Mouse (Mus musculus): Measurements from ENCODE around the gene Fam50a. TPM values are rescaled to one million over a fixed set of nuclear protein-coding genes. Genes with fewer than 3 reads are reported as not detected.

The Fam50a gene
- total RNA-seq (2021): 10 to 100 TPM; 28.5 to 28.6 TPM
- long read RNA-seq, experiment 1, transcript Fam50a-201 (13 exons, 1,383 nt): major isoform, 41 of 44 reads
- long read RNA-seq, experiment 1, partial matches to known transcripts: 0 of 44 reads
- long read RNA-seq, experiment 1, other reads (novel, unspliced or antisense): 3 of 44 reads
- long read RNA-seq, experiment 2, transcript Fam50a-201 (13 exons, 1,383 nt): major isoform, 29 of 31 reads
- long read RNA-seq, experiment 2, partial matches to known transcripts: 1 of 31 reads
- long read RNA-seq, experiment 2, other reads (novel, unspliced or antisense): 1 of 31 reads

- intact Hi-C loops (cut with DNase I): no loop called here
- DNase-seq: peak; percentile 86 to 87
Measured at GRCm38 (mm10) chrX:74312540-74313464, at the start of gene Fam50a. Gene Fam50a, plus strand, starts transcription at chrX:74313033.

DNA sequence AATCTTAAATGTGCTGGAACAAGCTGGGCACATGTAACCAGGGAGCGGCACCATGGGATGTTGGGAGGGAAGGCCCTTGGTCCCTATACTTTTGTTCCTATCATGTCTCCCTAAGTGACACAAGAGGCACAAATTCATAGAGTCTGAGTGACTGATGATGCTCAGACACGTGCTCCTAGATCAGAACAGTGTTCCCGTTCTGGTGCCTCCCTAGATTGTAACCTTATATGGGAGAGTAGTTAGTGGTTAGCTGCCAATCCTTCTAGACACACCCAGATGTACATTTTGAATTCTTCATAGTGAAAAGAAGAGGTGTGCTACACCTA lies 43.1 kb upstream of the Fam50a start:
- DNase-seq: no peak
- intact Hi-C loops (cut with DNase I): no loop called here

- DNase-seq: peak; percentile 85 to 88
- intact Hi-C loops (cut with DNase I): no loop called here
Measured at GRCm38 (mm10) chrX:74270062-74270901, 42.6 kb upstream of the Fam50a start, which contains the start of gene Rpl10. Gene Rpl10, plus strand, starts transcription at chrX:74270812.

DNA sequence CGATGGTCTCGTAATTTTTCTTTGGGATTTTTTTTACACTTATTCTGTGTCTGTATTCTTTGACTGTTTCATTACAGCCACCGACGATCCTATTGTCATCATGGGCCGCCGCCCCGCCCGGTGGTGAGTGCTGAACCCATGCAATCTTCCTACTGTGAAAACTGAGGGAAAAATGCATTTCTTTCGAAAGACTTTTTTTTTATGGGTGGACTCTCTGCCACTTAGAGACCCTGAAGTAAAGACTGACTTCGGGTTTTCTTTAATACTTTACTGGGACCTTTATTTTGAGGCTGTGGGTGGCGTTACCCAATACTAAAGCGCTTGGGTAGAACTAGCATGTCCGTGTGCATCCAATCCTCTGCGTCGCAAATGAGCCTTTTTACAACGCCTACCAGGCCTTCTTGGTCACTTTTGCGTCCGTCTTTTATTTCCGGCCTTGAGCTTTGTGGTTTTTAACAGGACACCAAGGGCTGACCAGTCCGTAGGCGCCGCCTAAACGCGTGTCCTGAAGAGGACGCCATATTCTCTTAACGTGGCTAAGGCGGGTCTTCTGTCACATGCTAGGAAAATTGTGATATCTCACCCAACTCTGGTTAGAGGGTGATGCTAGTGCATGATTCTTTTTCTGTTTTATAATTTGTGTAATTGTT lies 41.8 kb upstream of the Fam50a start:
- intact Hi-C loops (cut with DNase I): no loop called here
- DNase-seq: peak in 1 of 2 experiments; percentile 10

GRCm38 (mm10) chrX:74273422-74274322 lies 39.2 kb upstream of the Fam50a start:
- DNase-seq: no peak
- intact Hi-C loops (cut with DNase I): no loop called here

GRCm38 (mm10) chrX:74277916-74278315 lies 34.9 kb upstream of the Fam50a start:
- DNase-seq: no peak
- intact Hi-C loops (cut with DNase I): no loop called here

GRCm38 (mm10) chrX:74281041-74281731 lies 31.6 kb upstream of the Fam50a start:
- DNase-seq: no peak
- intact Hi-C loops (cut with DNase I): no loop called here

GRCm38 (mm10) chrX:74281732-74282394 lies 31.0 kb upstream of the Fam50a start, which contains the start of the genes Taz and Dnase1l1:
Gene Taz, plus strand, starts transcription at chrX:74281912.
Gene Dnase1l1, minus strand, starts transcription at chrX:74282337.
- intact Hi-C loops (cut with DNase I): no loop called here

GRCm38 (mm10) chrX:74282395-74283091 lies 30.3 kb upstream of the Fam50a start:
- intact Hi-C loops (cut with DNase I): no loop called here

More at GRCm38 (mm10) chrX:74281732-74282394, 31.0 kb upstream of the Fam50a start, which contains the start of the genes Taz and Dnase1l1:
- DNase-seq: peak; percentile 75

DNA sequence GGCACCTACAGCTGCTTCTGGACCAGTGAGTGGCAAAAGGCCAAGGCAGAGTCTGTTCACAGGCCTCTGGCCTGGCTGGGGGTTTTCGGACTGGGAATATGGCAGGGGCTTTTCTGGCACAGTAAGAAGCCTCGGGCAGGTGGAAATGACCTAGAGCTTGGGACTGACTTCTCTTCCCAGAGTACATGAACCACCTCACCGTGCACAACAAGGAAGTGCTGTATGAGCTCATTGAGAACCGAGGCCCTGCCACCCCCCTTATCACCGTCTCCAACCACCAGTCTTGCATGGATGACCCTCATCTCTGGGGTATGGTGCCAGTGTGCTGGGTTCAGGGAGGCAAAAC lies 29.8 kb upstream of the Fam50a start:
- DNase-seq: no peak
- intact Hi-C loops (cut with DNase I): no loop called here

More at GRCm38 (mm10) chrX:74282395-74283091, 30.3 kb upstream of the Fam50a start:
- peak; percentile 80 to 86 for DNase-seq

- intact Hi-C loops (cut with DNase I): no loop called here
- no peak for DNase-seq
Measured at GRCm38 (mm10) chrX:74293431-74293830, 19.4 kb upstream of the Fam50a start.

- DNase-seq: peak; percentile 91 to 93
Measured at GRCm38 (mm10) chrX:74296538-74297448, 16.0 kb upstream of the Fam50a start, which contains the start of gene Atp6ap1. Gene Atp6ap1, plus strand, starts transcription at chrX:74297097.

DNA sequence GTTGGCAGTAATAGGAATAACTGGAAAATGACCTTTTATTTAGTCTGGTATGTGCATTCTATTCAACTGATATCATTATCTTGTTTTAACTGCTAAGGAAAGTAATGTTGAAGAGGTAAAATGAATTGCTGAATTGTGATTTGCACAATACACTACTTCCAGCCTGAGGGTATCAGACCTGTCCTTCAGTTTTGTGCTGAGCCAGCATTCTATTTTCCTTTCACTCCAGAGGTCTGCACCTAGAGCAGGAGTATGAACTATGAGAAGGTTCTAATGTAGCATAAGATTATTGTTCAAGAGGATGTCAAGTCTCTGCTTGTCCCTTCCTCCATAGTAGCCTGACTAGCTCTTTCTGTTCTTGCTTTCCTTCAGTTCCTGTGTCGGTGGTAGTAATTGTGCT lies 14.5 kb upstream of the Fam50a start:
- DNase-seq: no peak
- intact Hi-C loops (cut with DNase I): no loop called here

More at GRCm38 (mm10) chrX:74296538-74297448, 16.0 kb upstream of the Fam50a start, which contains the start of gene Atp6ap1:
- intact Hi-C loops (cut with DNase I): no loop called here

DNA sequence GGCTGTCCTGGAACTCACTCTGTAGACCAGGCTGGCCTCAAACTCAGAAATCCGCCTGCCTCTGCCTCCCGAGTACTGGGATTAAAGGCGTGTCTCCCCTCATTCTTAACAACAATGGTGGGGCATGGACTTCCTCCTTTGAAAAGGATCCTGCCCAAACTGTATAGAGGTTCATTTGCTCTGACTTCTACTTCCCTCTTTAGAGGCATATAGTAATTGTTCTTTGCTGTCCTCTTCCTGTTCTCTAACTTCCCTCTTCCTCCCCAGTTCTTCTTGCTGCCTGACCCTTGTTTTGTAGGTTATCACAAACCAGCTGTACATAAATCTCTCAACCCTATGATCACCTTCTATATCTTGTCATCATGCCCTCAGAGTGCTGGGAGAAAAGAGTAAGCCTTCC lies 13.1 kb upstream of the Fam50a start:
- intact Hi-C loops (cut with DNase I): no loop called here
- DNase-seq: no peak

- peak; percentile 73 to 77 for DNase-seq
- intact Hi-C loops (cut with DNase I): no loop called here
Measured at GRCm38 (mm10) chrX:74304867-74305700, 7.7 kb upstream of the Fam50a start, which contains the start of gene Gdi1. Gene Gdi1, plus strand, starts transcription at chrX:74304998.

Data from heart, postnatal 14 days (tissue).